Mouse (Mus musculus): Measurements from ENCODE around the gene Htra2.

The Htra2 gene

GRCm38 (mm10) chr6:83069488-83070246, 14.6 kb upstream of the Htra2 start:
- DNase-seq (ENCODE audit: low read depth): no peak

- no peak for DNase-seq (ENCODE audit: low read depth)
Measured at GRCm38 (mm10) chr6:83068706-83069487, 13.8 kb upstream of the Htra2 start.

DNA sequence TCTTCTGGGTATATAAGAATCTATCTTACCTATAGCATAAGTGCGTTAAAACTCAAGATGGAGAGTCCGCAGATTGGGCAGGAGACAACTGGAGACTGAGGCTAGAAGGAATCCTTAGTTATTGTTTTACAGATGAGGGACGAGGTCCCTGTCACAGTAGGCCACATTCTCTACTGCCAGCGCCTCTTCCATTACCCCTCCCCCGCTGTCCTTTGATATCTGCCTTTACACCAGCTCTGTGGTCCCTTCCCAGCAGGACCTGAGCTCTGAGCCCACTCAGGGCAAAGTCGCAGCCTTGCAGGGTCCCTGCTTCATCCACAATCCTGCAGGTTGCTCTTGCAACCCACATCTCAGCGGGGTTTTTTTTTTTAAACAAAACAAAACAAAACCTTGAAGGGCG, 13.1 kb upstream of the Htra2 start:
- DNase-seq (ENCODE audit: low read depth): no peak

GRCm38 (mm10) chr6:83066441-83066840, 11.4 kb upstream of the Htra2 start:
- no peak for DNase-seq (ENCODE audit: low read depth)

DNA sequence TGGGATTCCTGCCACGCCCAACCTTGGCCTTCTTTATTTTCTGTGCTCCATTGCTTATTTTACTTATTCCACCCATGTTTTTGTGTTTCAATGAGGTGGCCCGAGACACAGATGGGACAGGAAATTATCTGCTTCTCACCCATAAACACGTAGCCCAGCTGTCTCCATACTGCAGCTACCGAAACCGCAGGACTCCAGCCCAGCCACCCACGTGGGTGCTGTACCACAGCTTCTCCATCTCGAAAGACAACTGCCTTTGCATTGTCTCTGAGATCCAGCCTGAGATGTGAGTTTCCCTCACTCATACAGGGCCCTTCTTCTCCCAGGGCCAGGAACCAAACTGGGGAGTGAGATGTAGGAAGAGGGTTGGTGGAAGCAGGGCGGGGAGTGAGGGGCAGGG, 10.9 kb upstream of the Htra2 start:
- DNase-seq (ENCODE audit: low read depth): no peak

DNA sequence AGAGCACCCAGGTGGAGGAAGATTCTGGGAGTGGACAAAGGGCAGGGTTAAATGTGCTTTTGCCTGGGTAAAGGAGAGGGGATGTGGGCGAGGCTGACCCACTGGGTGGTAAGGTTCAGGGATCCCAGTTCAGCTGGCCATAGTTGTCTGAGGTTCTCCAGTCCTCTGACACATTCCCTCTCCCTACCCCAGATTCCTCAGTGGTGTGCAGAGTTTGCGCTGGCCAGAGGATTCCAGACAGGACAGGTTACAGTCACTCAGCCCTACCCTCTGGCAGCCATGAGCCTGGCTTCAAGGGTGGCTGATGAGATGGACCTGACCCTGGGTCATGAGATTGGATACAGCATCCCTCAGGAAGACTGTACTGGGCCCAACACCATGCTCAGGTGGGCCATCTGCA, 3.7 kb upstream of the Htra2 start:
- no peak for DNase-seq (ENCODE audit: low read depth)

GRCm38 (mm10) chr6:83057790-83058189, 2.7 kb upstream of the Htra2 start, which contains the start of gene Dqx1:
Dqx1 (plus strand) TSS chr6:83057844.
- no peak for DNase-seq (ENCODE audit: low read depth)

GRCm38 (mm10) chr6:83054074-83054851, 810 bp downstream of the Htra2 start, which contains the start of gene Aup1:
Aup1 (plus strand) TSS chr6:83054521.
- peak; percentile 94 for DNase-seq (ENCODE audit: low read depth)

DNA sequence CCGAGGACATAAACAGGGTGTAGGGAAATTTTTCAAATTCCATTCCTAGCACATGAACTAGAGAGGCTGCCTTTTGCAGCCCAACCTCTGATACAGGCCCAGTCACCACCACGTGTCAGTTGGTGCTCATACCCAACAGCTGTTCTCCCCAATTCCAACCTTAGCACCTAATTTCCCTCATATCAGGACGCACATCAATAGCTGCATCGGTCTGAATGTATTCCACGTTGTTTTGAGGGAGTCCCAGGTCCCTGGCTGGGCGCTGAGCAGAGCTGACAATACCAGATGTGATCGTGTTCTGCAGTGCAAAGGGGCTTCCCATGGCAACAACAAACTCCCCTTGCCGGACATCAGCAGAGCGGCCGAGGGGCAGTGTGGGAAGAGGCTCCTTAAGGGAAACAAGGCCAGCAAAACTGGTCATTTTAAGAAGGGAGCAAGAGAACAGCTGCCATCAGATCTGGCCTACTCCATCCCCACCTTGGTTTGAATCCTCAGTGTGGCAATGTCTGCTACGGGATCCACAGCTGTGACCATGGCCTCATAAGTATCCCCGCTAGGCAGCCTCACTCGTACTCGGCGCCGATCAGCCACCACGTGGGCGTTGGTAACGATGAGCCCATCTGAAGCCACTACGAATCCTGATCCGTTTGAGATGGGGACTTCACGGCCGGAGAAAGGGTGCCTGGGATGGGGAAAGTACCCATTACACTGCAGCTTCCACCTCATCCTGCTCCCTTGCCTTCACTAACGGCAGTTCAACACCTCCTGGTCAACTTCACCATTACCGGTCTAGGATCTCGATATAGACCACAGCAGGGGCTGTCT, 1.7 kb downstream of the Htra2 start:
- DNase-seq (ENCODE audit: low read depth): no peak

- no peak for DNase-seq (ENCODE audit: low read depth)
Measured at GRCm38 (mm10) chr6:83049367-83049766, 5.7 kb downstream of the Htra2 start.

DNA sequence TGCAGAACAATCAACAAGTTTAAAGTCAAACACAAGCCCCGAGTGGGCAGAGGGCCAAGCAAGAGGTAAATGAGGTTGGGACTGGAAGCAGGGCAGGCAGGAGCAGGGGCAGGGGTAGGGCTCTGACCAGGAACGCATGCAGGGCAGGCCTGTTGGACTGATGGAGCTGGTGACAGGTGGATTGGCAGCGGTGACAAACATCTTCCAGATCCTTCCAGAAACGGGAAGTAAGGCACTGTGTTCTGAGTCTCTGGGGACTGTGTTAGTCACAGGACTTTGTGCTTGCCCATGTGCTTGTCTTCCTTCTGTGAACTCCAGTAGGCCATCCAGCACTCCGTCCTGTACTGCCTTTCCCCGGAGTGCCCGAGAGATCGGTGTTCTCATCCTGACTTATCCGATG, 10.3 kb downstream of the Htra2 start:
- no peak for DNase-seq (ENCODE audit: low read depth)

- no peak for DNase-seq (ENCODE audit: low read depth)
Measured at GRCm38 (mm10) chr6:83043993-83044392, 11.1 kb downstream of the Htra2 start.

DNA sequence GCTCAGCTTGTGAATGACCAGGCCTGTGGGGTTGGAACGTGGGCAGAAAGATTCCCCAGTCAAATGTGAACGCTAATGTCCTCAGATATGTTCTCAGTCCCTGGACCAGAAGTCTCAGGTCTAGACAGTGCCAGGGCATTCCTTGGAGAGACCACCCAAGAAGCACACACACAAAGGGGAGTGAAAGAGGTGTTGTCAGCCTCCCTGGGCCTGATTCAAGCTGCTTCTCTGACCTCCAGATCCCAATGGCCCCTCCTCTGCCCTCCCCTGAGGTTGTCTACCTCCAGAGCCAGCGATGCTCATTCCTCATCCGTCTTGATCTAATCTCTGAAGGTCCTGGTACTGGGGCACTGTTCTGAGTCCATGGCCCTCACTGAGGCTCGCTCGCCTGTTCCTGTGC, 11.5 kb downstream of the Htra2 start:
- DNase-seq (ENCODE audit: low read depth): no peak

DNA sequence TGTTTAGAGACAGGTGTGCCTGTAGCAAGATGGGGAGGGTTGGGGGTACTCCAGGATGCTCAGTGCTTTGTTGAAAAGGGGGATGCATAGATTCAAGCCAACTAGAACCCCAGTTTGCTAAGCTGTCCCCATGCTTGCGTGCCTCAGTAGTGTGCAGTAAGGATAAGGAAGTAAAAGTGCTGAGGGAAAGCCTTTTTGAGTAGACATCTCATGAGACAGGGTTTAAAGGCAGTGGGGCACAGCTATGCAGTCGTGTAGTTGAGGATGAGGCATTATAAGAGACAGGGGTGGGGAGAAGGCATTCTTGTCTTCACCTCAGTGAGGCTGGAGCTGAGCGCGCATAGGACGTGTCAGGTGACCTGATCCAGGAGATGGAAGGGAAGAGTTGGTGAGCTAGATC, 14.5 kb downstream of the Htra2 start:
- DNase-seq (ENCODE audit: low read depth): no peak

DNA sequence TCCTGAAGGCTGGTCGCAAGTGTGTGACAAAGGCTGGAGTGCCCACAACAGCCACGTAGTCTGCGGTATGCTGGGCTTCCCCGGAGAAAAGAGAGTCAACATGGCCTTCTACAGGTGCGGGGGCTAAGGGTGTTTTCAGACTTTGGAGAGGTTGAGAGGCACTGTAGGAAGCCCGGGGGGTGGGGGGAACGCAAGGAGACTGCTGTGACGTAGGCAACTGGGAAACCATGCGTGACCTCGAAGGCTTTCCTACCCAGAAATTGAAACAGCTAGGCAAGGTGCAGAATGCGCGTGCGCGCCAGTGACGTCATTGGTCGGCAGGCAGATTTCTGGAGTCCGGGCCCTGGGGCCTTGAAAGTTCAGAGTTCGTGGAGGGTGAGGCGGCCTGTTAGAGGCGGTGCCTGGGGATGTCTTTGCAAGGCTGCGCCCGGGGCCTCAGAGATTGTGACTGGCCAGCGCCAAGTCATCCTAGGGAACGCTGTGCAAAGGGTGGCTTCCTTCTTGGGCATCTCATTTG, 16.5 kb downstream of the Htra2 start:
- peak; percentile 74 for DNase-seq (ENCODE audit: low read depth)

DNA sequence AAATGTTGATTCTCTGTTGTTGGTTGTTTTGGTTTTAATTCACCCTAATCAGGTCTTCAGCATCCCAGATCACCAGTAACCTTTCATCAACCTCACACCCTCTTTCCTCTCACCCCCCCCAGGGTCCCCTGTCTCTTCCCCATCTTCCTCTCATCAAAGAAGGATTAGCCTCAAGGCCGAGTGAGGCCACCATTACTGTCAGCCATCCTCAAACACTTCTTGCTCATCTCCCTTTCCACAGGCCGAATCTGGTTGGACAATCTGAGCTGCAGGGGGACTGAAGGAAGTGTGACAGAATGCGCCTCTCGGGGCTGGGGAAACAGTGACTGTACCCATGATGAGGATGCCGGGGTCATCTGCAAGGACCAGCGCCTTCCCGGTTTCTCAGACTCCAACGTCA, 17.9 kb downstream of the Htra2 start:
- DNase-seq (ENCODE audit: low read depth): no peak

GRCm38 (mm10) chr6:83034463-83035055, 20.5 kb downstream of the Htra2 start:
- DNase-seq (ENCODE audit: low read depth): no peak

DNA sequence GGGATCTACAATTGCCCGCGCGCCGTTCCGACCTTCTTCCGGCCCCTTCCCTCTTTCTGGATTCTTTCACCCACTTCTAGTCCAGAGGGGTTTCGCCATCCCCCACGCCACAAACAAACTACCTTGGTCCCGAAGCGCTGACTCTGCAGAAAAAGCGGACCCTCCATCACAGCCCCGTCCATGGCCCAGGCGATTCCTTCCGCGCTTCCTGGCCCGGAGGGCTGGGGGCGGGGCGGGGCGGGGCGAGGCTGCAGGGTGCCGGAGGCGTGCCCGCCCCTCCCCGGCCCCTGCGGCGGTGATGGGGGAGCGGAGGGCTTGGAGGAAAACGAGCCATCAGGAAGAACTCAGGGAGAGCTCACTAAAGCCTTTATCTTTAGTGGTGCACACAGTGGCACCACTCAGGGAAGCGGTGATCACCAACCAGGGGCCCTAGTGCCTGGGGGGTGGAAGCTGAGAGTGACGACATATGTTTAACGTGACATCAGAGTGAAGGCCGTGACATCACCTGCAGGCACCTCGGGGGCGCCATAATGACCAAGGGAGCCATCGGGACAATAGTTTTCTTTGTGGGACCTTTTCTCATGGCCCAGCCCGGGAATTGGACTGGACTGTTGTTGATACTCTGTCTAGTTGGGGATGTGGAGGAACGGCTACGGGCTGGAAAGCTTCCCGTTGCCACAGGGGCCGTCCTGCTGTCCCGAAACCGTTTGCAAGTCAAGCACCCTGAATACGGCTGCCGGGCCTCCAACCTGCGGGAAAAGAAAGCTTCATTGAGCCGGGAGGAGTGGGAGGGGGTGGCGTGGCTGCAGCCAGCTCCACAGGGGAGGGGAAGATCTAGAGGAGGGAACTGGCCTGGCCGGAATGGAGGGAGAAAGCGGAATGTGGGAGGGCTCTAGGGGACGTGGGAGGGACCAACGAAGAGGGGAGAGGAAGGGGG, 21.6 kb downstream of the Htra2 start, which contains the start of the genes Dok1 and Loxl3:
TSS of gene Dok1 (minus strand) at position 223 of the 937 bp plus-strand sequence.
TSS of gene Loxl3 (plus strand) at position 925 of the 937 bp plus-strand sequence.
- peak; percentile 68 for DNase-seq (ENCODE audit: low read depth)

DNA sequence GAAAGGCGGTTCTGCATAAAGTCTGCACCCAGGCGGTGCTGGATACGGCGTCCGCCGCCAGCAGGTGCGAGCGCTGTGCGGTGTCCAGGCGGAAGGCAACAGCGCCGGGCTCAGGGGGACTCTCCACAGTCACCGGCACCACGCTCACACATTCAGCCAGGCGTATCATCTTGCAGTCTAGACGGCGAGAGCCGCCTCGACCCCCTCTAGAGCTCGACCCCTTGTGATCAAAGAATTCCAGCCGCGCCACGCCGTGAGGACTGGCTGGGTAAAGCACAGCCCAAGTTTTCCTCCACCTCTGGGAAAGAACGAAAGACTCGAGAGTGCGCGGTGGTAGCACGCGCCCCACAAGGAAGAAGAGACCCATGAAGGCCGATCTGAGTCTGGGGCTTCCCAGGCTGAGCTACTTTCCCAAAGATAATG, 22.3 kb downstream of the Htra2 start:
- DNase-seq (ENCODE audit: low read depth): no peak
